Mouse (Mus musculus) spleen, adult 12 weeks (tissue): ENCODE results near the gene Pctp.

Source experiments
- DNase-seq: peaks from one replicate; pipeline ENCODE4 v3.0.0; 2022; ENCODE audit warnings: low spot score

Gene Pctp

DNA sequence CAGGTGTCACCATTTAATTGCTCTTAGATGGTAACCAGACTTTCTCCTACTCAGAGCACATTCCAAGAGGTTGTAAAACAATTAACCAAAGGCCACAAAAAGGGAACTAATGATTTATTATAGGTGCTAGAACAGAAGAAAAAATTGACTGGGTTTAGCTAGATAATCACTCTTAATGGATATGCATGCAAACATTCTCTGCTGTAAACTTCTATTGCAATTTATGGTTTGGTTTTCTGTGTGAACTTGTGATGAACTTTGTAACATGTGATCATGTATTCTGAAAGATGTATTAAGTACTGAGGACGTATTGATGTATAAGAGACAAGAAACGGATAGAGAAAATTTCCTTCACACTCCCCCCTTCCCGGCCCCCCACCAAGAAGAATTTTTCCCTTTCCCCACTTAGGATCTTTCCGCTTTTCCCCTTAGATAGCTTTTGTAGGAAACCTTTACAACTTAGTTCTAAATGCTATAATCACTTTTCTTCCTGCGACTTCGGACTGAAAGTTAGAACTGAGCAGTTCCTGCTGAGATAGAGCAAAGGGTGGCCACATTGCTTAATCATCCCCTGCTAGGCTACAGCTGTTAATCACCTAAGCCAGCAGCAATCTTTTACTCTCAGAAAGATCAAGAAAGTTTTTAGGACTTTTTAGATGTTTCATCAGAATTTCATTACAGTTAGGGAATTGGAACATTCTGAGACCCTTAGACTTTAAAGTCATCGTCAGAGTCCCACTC is 5.3 kb upstream of the Pctp start:
- no peak for DNase-seq

DNA sequence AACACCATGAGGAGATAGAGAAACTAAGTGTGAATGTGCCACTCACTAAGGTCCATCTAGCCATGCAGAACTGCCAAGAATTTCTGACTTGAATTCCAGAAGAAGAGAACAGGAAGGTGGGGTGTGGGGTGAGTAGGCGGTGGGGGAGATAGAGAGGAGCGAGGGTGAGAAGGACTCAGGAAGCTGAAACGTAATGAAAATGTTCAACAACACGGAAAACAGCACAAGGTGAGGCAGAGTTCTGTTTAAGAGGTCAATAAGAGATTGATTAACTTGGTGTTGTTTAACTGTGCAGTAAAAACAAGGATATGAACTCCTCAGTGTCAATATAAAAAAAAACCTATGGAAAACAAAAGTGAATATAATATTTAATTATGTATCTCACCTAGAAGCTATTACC is 3.4 kb upstream of the Pctp start:
- DNase-seq = no peak

DNA sequence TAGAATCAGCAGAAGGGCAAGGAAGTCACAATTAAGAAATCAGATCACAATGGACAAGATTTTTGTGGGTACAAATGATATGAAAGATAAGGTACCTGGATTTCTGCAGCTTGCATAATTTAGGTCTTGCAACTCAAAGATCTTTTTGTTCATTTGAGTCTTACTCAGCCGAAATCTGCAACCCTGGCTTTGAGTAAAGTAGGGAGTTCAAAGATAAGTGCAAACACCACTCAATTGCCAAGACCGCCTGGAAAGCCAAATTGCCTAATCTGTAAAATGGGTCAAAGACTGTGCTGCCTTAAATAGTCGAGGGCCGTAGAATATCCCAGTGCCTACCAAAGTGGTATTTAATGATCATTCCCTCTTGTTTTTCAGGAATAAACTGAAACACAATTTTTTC is 692 bp upstream of the Pctp start:
- DNase-seq = no peak

DNA sequence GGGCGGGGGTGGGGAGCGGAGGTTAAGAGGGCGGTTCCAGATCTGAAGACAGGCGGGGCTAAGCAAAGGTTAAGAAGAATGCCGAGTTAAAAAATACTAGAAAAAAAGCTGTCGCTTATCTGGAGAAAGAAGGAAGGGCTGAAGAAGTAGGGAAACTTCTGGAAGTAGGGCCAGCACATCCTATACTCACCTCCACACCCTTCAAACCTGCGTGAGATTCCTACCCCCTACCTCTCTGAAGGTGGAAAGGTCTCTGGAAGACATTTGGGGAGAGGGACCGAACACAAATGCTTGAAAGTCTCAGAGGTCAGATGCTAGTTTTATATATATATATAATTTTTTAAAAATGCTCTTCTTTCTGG is 274 bp upstream of the Pctp start:
- DNase-seq = no peak

DNA sequence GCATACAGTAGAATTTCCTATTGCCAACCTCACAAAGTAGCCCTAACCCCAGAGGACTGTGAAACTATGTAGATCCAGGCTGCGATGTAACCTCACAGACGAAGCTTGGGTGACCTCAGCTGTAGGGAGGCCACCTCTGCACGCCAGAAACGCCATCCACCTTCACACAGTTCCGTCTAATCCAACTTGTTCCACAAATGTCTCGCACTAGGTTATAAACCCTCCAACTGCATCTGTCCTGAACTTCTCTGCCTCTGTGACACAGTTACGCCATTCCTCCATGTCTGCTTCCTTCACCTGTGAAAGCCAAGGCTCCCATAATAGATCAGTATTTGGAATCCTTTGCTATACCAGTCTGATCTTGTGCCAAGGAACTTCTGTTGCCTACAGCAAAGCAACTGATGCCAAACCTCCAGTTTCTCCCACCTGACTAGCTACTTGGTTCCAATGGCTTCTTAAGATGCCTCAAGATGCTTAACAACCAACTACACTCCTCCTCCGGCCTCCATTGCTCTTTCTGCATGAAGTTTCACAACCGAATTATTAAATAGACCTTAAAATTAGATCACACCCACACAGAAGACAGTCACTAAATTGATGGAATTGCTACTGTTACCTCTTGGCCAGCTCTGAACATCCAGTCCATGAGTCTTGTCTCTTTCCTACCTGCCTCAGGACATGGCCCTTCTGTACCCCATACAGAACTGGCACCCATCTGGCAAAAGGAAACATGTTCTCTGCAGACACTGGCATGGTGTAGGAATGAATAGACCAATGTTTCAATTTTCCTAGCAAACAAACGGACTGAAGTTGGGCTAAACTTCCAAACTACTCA is 1.1 kb downstream of the Pctp start:
- DNase-seq = no peak

DNA sequence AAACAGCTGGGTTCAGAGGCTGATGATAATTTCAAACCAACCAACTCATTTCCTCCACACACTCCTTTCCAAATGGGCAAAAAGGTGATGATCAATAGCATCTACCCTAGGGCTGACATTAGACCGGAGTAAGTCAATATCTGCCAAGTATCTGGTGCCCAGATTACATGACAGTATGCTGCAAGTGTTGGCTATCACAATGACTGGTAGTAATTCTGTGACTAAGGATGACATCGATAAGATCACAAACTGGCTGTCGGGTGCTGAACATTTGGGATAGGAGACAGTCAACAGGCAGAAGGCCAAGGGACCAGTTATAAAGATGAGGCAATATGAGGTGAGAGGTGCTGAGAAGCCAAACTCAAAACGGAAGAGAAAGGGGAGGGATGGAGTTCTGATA is 2.0 kb downstream of the Pctp start:
- no peak for DNase-seq

DNA sequence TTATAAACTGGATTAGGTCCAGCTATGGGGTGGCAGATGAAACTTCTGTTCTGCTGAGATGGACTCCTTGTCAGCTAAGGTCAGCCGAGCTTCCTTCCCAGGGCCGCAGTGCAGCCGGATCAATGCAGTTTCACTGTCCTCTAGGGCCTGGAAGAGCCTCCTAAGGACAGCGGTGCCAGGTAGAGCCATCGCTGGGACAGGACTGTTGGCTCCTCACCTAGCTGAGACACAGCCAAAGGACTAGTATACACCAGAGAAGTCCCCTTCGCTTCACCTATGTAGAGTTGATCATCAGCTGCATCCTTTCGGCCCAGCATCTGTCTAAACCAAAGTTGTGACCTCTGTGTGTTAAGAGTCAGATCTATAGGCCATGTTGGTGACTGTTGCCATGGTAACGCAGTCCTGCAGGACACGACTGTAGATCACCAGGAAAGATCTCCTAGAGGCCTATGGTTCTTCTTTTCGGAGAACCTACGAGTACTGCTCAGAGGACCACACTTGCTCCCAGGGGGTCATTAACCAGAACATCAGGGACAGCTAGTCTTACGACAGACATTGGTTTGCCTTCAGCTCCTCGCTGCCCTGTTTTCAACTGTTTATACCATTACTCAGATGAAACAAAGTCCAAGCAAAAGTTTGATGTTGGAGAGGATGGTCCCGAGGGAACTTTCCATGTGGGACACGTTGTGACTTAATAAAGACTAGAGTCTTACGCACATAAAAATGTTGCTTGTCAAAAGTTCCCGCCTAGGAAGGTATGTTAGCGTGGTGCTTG is 3.5 kb downstream of the Pctp start:
- DNase-seq = no peak

DNA sequence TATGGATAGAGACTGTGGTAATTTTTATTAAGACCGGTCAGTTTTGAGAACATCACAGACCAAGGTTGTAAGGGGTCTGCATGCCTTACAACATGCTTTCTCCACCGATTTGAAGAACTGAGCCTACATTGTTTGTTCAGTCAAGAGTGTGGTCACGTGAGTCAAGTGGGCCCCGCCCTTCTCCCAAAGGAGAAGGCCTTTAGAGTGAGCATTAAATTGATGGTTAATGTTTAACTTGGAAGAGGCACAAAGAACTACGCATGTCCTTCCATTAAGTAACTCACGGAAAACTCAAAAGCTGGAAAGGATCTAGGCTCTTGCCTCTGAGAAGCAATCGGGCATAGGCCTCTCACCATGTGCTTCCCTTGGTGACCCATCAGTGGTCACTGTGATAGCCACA is 5.8 kb downstream of the Pctp start:
- no peak for DNase-seq

DNA sequence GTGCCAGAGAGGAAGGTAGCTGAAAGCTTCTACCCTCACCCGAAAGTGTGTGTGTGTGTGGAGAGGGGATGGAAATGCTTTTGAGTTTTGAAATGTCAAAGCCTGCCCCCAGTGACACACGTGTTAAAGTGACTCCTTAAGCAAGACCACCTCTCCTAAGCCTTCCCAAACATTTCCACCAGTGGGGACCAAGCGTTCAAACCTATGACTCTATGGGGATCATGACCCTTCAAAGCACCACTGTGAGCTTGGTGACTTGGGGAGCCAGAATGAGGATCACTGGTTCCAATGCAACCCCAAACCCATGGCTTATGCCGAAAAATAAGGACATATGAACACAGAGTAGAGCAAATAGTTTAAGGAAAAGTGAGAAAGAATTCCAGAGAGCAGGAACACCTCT is 6.3 kb downstream of the Pctp start:
- DNase-seq = no peak

DNA sequence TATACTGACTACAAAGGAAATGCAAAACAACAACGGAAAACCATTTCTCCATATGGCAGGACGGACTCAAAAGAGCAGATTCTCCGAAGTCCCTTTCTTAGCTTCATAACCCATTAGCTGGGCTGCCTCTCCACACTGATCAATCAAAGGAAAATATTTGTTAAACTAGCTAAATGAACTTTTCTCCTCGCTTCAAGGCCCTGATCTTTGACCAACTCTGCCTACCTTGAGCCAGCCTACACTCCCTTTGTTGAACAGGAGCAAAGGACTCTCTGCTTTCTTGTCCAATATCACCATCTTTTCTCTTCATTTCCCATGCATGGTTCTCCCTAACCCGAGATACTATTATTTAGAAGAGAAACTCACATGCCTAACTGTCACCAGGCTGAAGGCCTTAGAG is 7.1 kb downstream of the Pctp start:
- no peak for DNase-seq

DNA sequence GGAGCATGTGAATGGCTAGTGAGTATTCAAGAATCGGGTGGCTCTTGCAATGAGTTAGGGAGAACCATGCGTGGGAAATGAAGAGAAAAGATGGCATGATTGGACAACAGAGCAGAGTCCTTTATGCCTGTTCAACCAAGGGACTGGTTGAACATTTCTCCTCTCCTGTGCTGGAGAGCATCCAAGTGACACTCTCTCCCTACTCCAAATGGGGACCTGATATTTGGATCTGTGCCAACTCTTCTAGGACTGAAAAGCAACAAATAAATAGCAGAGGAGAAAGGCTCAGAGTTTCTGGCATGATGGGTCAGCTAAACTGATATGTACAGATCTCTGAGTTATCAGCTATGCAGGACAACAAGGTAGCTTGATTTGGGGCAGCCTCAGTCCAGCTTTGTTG is 8.0 kb downstream of the Pctp start:
- no peak for DNase-seq

DNA sequence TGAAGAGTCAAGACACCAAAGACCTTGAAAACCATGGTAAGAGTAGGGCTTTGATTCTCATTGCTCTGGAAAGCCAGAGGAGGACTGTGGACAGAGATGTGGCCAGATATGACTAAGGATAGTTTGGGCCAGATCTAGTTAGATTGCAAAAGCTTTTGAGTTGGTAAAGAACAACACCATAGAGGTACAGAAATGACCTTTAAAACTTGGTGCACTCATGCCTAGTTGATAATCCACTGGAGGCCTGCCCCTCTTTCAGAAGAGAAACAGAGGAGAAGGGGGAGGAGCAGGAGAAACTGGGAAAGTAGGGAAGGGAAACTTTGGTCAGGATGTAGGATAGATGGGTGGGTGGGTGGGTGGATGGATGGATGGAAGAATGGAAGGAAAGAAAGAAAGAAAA is 11.0 kb downstream of the Pctp start:
- no peak for DNase-seq

DNA sequence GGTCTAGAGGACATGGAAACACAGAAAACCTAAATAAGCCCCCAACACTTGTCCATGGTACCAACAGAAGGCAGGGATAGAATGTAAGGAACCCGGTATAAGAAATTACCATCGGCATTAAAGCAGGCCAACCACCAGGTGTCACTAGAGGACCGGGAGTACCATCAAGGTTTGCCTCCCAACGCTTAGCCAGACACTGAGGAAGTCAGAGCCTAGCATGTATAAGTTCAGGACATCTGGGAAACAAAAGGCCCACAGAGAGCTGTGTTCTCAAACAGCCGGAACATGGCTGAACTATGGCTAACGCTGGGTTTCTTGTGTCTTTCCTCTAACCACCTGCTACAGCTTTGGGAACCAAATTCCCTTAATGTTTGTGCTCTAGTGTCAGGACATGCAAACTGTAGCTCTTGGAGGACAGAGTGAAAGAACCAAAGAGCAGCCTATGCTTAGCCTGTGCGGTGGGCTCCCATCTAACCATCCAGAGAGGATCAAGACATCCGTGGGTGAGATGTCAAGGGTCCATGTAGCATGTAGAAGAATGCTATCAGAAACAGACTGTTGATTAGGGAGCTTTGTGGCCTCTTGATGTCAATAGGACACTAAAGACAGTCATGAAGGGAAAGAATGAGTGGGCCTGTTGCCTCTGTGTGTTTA is 13.6 kb downstream of the Pctp start:
- DNase-seq = peak; percentile 16

DNA sequence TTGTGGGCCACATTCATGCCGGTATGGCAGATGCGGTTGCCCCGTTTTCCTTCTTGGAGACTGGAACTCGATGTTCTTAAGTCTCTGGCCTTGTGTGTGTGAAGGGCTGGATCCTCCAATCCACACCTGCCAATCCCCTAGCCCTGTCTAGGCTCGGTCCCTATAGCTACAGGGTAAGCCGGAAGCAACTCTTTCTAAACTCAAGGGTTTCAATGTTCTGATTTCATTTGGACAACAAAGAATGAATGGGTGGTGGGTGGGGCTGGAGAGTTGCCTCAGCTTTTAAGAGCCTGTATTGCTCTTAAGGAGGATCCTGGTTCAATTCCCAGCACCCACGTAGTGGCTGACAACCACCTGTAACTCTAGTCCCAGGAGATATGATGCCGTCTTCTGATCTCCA is 16.2 kb downstream of the Pctp start:
- no peak for DNase-seq

DNA sequence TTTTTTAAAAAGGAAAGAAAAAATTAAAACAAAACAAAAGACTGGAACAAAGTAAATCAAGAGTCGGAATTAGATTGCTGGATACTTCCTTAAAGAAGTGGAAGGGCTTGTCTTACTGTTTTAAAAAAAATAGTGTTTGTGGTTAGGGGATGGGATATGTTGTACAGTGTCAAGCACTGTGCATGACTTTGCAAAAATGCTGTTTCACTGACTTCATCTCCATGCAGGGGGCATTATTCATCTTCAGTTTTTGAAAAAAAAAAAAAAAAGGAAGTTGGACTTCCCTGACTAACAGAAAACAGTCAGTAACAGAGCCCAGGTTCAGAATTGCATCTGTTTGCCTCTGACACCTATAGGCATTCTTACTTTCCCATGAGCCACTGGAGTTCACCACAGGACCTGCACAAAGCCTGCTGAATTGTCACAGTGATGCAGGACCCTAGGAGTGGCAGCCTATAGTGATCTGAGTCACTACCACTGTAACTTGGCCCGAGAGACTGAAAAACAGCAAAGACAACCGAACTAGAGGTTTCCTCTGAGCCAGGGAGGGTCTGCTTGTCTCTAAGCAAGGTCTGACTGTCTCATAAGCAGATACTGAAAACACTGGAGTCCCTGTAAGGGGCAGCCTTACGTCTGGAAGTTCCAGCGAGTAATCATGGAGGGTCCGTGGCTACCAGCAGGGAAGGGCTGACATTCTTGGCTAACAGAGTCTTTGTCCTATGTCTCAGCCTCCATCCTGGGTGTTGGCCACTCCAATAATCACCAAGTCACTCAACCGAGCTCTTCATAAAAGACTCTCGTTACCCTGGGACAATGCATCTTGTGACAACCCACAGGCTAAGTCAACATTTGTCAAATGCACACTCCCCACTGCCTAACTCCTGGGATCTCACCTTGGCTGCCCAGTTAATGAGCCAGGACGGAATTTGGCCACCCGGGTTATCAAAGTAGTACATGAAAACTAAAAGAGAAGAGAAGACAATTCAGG is 17.2 kb downstream of the Pctp start:
- no peak for DNase-seq

DNA sequence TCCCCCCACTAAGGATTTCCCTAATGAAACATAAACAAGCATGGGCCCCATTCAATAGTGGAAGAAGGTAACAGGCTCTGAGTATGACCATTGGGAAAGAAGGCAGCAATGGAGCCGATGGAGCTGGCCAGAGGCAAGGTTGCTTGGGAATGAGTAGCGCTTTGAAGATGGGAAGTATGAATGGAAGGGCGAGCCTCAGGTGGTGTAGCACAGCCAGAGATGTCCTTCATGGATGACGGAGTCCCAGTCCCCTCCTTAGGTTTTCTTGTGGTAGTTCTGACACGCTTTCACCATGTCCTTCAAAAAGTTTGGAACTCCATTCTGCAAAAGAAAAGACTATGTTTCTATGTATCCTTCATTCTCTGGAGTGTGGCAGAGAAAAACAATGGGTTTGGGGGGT is 18.3 kb downstream of the Pctp start:
- no peak for DNase-seq

DNA sequence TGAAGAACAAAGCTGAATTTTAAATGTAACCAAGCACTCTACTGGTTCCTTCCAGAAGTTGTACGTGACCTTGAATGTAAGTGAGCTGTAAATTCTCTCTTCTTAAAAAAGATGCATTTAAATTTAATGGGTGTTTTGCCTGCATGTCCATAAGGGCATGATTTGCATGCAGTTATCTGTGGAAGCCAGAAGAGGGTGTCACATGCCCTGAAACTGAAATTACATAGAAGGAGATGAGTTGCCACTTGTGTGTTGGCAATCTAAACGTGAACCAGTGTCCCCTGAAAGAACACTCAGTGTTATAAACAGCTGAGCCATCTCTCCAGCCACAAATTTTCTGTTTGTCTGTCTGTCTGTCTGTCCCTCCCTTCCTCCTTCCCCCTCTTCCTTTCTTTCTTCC is 19.8 kb downstream of the Pctp start:
- DNase-seq = no peak

DNA sequence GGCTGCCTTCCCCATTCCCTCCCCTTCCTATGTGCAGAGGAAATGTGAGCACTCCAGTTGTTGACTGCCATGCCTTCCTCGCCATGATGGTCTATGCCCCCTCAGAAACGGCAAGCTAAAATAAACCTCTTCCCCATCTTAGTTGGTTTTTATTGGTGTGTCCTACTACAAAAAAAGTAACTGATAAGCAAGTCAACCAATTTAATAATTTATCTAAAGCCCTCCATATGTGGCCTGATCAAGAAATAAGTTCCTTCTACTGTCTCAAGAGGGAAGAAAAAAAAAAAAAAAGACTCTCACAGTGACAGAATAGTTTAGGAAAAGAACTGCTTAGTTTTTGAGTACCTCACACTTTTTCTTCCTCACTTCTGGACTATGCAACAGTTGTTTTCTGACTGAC is 22.6 kb downstream of the Pctp start:
- DNase-seq = no peak

DNA sequence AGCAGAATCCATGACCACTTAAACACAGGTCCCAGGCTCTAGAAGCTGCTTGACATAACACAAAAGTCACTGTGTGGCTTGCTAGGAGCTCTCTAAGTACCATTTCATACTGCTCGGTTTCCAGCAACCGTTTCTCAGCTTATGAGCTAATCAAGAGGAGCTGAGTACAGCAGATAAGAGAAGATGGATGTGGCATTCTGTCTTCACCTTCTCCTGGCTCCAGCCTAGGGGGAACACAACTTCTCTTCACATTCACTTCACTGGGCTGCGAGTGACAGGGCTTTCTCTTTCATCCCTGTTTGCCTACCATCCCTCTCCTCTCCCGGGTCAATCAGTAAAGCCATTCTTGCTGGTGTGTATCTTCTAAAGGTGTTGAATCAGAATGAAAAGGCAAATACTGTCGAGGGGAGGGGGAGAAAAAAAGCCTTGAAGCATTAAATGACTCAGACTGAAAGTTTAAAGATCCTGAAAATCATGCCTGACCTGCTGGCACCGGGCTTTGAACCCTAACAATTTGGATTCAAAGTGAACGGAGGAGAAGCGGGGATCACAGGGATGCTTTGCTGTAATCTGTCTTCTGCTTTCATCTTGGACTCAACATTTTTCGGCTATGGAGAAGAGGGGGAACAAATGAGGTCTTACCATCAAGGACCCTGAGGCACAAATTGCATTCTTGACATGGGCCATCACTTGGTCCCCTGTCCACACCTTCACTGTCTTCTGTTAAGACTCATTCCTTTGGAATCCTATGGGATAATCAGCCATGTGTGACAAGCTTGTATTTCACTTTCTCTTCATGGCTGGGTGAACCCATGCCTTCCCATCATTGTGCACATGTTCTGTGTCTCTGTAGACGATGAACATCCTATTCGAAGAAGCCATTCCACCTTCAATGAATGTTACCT is 23.5 kb downstream of the Pctp start:
- no peak for DNase-seq

DNA sequence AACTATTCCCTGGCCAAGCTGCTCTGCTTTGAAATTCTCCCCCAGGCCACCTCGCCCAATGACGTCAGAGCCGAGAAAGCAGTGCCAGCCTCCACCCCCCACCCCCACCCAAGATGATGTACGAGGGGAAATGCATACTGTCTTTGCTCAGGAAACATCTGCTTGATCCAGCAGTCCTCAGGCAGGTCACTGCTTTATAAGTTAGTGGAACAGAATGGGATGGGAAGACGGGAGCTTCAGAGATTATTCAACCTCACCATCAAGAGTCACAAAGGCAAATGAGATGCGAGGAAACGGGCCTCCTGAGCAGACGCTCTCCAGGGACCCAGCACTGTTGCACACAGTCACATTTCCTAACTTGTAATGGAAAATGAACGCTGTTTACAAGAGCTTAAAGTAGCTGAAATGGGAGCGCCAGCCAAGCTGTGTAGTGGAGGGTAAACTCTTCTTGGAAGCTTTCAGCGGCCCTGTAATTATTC is 24.3 kb downstream of the Pctp start:
- DNase-seq = no peak
